Mouse (Mus musculus): Measurements from ENCODE around the gene Msh3. TPM values are rescaled to one million over a fixed set of nuclear protein-coding genes. Genes with fewer than 3 reads are reported as not detected.
A peak's percentile ranks its signal among the peaks of the same experiment; 100 is the strongest.

Msh3 gene
- polyA plus RNA-seq, 1 experiment from 2014 or later = 38.6 TPM

- WGBS = 78% methylated on average over 7 of the region's 7 CpGs
- Histone ChIP-seq H3K27ac (no peak overlapping the region), H3K4me3 (peak overlapping the region; percentile 61), H3K27me3 (no peaks in the 10 kb centered on the region), H3K9ac (no peak overlapping the region), H3K4me2 (replicated peaks) (peak overlapping the region; percentile 94), H3K9me3 (no peaks in the 10 kb centered on the region), H3K4me1 (peaks cover 22% of the 10 kb centered on the region), H3K36me3 (peaks cover 9% of the 10 kb centered on the region; the same call in 1 of the 2 replicates)
- no peak for ATAC-seq (ENCODE audit: insufficient number of reproducible peaks, insufficient read depth, low FRiP score, low TSS enrichment)
Observed at GRCm38 (mm10) chr13:92356376-92356775, 1.6 kb upstream of the Msh3 start.

- Histone ChIP-seq H3K9ac (peak overlapping the region; percentile 60), H3K27me3 (no peaks in the 10 kb centered on the region), H3K9me3 (no peaks in the 10 kb centered on the region), H3K4me3 (peak overlapping the region; percentile 61), H3K36me3 (peaks cover 9% of the 10 kb centered on the region; the same call in 1 of the 2 replicates), H3K27ac (no peak overlapping the region), H3K4me2 (replicated peaks) (peak overlapping the region; percentile 94), H3K4me1 (peaks cover 22% of the 10 kb centered on the region)
- ATAC-seq (ENCODE audit: insufficient number of reproducible peaks, insufficient read depth, low FRiP score, low TSS enrichment) = peak; percentile 61
- 0% methylated on average over 24 of the region's 24 CpGs for WGBS
Observed at GRCm38 (mm10) chr13:92355272-92355643, 455 bp upstream of the Msh3 start.

- Histone ChIP-seq H3K27ac (no peak overlapping the region), H3K4me3 (peak overlapping the region; percentile 61), H3K9ac (no peak overlapping the region; the same call in 1 of the 2 replicates), H3K27me3 (no peaks in the 10 kb centered on the region), H3K4me2 (replicated peaks) (peak overlapping the region; percentile 94), H3K4me1 (peaks cover 22% of the 10 kb centered on the region), H3K9me3 (no peaks in the 10 kb centered on the region), H3K36me3 (peaks cover 6% of the 10 kb centered on the region; the same call in 1 of the 2 replicates)
- WGBS = 26% methylated on average over 4 of the region's 4 CpGs
- no peak for ATAC-seq (ENCODE audit: insufficient number of reproducible peaks, insufficient read depth, low FRiP score, low TSS enrichment)
Observed at GRCm38 (mm10) chr13:92353956-92354355, 847 bp downstream of the Msh3 start.

- no peaks in the 10 kb centered on the region for H3K9me3 ChIP-seq
- 93% methylated on average over 6 of the region's 6 CpGs for WGBS
- H3K27me3 ChIP-seq = no peaks in the 10 kb centered on the region
- H3K4me2 ChIP-seq (replicated peaks) = no peak overlapping the region
- no peak overlapping the region for H3K9ac ChIP-seq
- H3K4me1 ChIP-seq = peaks cover 16% of the 10 kb centered on the region
- ATAC-seq (ENCODE audit: insufficient number of reproducible peaks, insufficient read depth, low FRiP score, low TSS enrichment) = no peak
- no peak overlapping the region for H3K27ac ChIP-seq
- peaks cover 15% of the 10 kb centered on the region for H3K36me3 ChIP-seq
- no peak overlapping the region for H3K4me3 ChIP-seq
Observed at GRCm38 (mm10) chr13:92351100-92351499, 3.7 kb downstream of the Msh3 start.

GRCm38 (mm10) chr13:92346338-92346737 lies 8.5 kb downstream of the Msh3 start:
- 83% methylated on average over 5 of the region's 5 CpGs for WGBS

GRCm38 (mm10) chr13:92344033-92344432 lies 10.8 kb downstream of the Msh3 start:
- H3K4me2 ChIP-seq (replicated peaks) = no peak overlapping the region
- no peak for ATAC-seq (ENCODE audit: insufficient number of reproducible peaks, insufficient read depth, low FRiP score, low TSS enrichment)
- H3K27me3 ChIP-seq = no peaks in the 10 kb centered on the region
- H3K4me3 ChIP-seq = no peak overlapping the region
- no peak overlapping the region for H3K27ac ChIP-seq
- H3K9ac ChIP-seq = no peak overlapping the region
- H3K36me3 ChIP-seq = peaks cover 45% of the 10 kb centered on the region
- no peaks in the 10 kb centered on the region for H3K4me1 ChIP-seq
- WGBS = 90% methylated on average over 8 of the region's 8 CpGs
- H3K9me3 ChIP-seq = no peaks in the 10 kb centered on the region

More at GRCm38 (mm10) chr13:92346338-92346737, 8.5 kb downstream of the Msh3 start:
- Histone ChIP-seq H3K27me3 (no peaks in the 10 kb centered on the region), H3K36me3 (peaks cover 41% of the 10 kb centered on the region), H3K9me3 (no peaks in the 10 kb centered on the region), H3K4me1 (no peaks in the 10 kb centered on the region), H3K9ac (no peak overlapping the region), H3K4me3 (no peak overlapping the region), H3K4me2 (replicated peaks) (no peak overlapping the region), H3K27ac (no peak overlapping the region)
- no peak for ATAC-seq (ENCODE audit: insufficient number of reproducible peaks, insufficient read depth, low FRiP score, low TSS enrichment)

- Histone ChIP-seq H3K4me2 (replicated peaks) (no peak overlapping the region), H3K27ac (no peak overlapping the region), H3K9me3 (no peaks in the 10 kb centered on the region), H3K36me3 (peaks cover 29% of the 10 kb centered on the region), H3K27me3 (no peaks in the 10 kb centered on the region), H3K4me1 (no peaks in the 10 kb centered on the region), H3K9ac (no peak overlapping the region), H3K4me3 (no peak overlapping the region)
- WGBS = 88% methylated on average over 3 of the region's 3 CpGs
- ATAC-seq (ENCODE audit: insufficient number of reproducible peaks, insufficient read depth, low FRiP score, low TSS enrichment) = no peak
Observed at GRCm38 (mm10) chr13:92339787-92340186, 15.0 kb downstream of the Msh3 start.

- H3K27me3 ChIP-seq = no peaks in the 10 kb centered on the region
- H3K27ac ChIP-seq = no peak overlapping the region
- no peak overlapping the region for H3K4me2 ChIP-seq (replicated peaks)
- no peak for ATAC-seq (ENCODE audit: insufficient number of reproducible peaks, insufficient read depth, low FRiP score, low TSS enrichment)
- H3K4me1 ChIP-seq = no peaks in the 10 kb centered on the region
- H3K36me3 ChIP-seq = 0 out of 2 replicates have a peak, but pooled peaks cover 14% of the 10 kb centered on the region
- H3K9ac ChIP-seq = no peak overlapping the region
- no peaks in the 10 kb centered on the region for H3K9me3 ChIP-seq
- 84% methylated on average over 6 of the region's 6 CpGs for WGBS
- no peak overlapping the region for H3K4me3 ChIP-seq
Observed at GRCm38 (mm10) chr13:92337773-92338462, 16.9 kb downstream of the Msh3 start.

- no peak for ATAC-seq (ENCODE audit: insufficient number of reproducible peaks, insufficient read depth, low FRiP score, low TSS enrichment)
- Histone ChIP-seq H3K9me3 (no peaks in the 10 kb centered on the region), H3K9ac (no peak overlapping the region), H3K4me1 (no peaks in the 10 kb centered on the region), H3K27ac (no peak overlapping the region), H3K4me2 (replicated peaks) (no peak overlapping the region), H3K36me3 (0 out of 2 replicates have a peak, but pooled peaks cover 9% of the 10 kb centered on the region), H3K4me3 (no peak overlapping the region), H3K27me3 (no peaks in the 10 kb centered on the region)
- WGBS = 85% methylated on average over 1 of the region's 1 CpGs
Observed at GRCm38 (mm10) chr13:92336857-92337256, 17.9 kb downstream of the Msh3 start.

GRCm38 (mm10) chr13:92332103-92332879 lies 22.5 kb downstream of the Msh3 start:
- no peak overlapping the region for H3K27ac ChIP-seq
- 86% methylated on average over 15 of the region's 15 CpGs for whole genome bisulfite sequencing
- H3K4me3 ChIP-seq = no peak overlapping the region
- H3K4me1 ChIP-seq = no peaks in the 10 kb centered on the region
- 0 out of 2 replicates have a peak, but pooled peaks cover 4% of the 10 kb centered on the region for H3K36me3 ChIP-seq
- no peak overlapping the region for H3K4me2 ChIP-seq (replicated peaks)
- H3K9me3 ChIP-seq = no peaks in the 10 kb centered on the region
- H3K27me3 ChIP-seq = no peaks in the 10 kb centered on the region
- H3K9ac ChIP-seq = no peak overlapping the region
- ATAC-seq (ENCODE audit: insufficient number of reproducible peaks, insufficient read depth, low FRiP score, low TSS enrichment) = no peak

- no peak overlapping the region for H3K27ac ChIP-seq
- ATAC-seq (ENCODE audit: insufficient number of reproducible peaks, insufficient read depth, low FRiP score, low TSS enrichment) = no peak
- H3K4me2 ChIP-seq (replicated peaks) = no peak overlapping the region
- H3K9ac ChIP-seq = no peak overlapping the region
- WGBS = 92% methylated on average over 3 of the region's 3 CpGs
- no peaks in the 10 kb centered on the region for H3K36me3 ChIP-seq
- H3K9me3 ChIP-seq = no peaks in the 10 kb centered on the region
- H3K4me3 ChIP-seq = no peak overlapping the region
- H3K4me1 ChIP-seq = no peaks in the 10 kb centered on the region
- no peaks in the 10 kb centered on the region for H3K27me3 ChIP-seq
Observed at GRCm38 (mm10) chr13:92330621-92331020, 24.2 kb downstream of the Msh3 start.

- 83% methylated on average over 2 of the region's 2 CpGs for WGBS
- no peaks in the 10 kb centered on the region for H3K36me3 ChIP-seq
Observed at GRCm38 (mm10) chr13:92328000-92328399, 26.8 kb downstream of the Msh3 start.

More at GRCm38 (mm10) chr13:92328000-92328399, 26.8 kb downstream of the Msh3 start:
- H3K27me3 ChIP-seq = no peaks in the 10 kb centered on the region
- no peak overlapping the region for H3K9ac ChIP-seq
- no peak for ATAC-seq (ENCODE audit: insufficient number of reproducible peaks, insufficient read depth, low FRiP score, low TSS enrichment)
- no peaks in the 10 kb centered on the region for H3K9me3 ChIP-seq
- H3K4me3 ChIP-seq = no peak overlapping the region
- no peaks in the 10 kb centered on the region for H3K4me1 ChIP-seq
- no peak overlapping the region for H3K4me2 ChIP-seq (replicated peaks)
- H3K27ac ChIP-seq = no peak overlapping the region

Data from embryonic facial prominence, embryonic 12.5 days (tissue).